Mouse (Mus musculus) testis, adult 2 months (tissue): ENCODE data around the gene Tent4b.

Source experiments
- CTCF ChIP-seq: fragments of 200-500 bp; IDR thresholded peaks from 2 replicates; pipeline ENCODE4 v1.5.1; 2012; ENCODE audit warnings: low read depth, mild to moderate bottlenecking, inconsistent platforms, low read length, moderate library complexity; ENCODE audit not compliant: control insufficient read depth, insufficient read depth, insufficient replicate concordance
- POLR2A ChIP-seq: fragments of 200-500 bp; IDR thresholded peaks from 2 replicates; pipeline ENCODE4 v1.6.1; 2012; ENCODE audit warnings: low read depth, mild to moderate bottlenecking, inconsistent platforms, low read length, moderate library complexity; ENCODE audit not compliant: control insufficient read depth

DNA sequence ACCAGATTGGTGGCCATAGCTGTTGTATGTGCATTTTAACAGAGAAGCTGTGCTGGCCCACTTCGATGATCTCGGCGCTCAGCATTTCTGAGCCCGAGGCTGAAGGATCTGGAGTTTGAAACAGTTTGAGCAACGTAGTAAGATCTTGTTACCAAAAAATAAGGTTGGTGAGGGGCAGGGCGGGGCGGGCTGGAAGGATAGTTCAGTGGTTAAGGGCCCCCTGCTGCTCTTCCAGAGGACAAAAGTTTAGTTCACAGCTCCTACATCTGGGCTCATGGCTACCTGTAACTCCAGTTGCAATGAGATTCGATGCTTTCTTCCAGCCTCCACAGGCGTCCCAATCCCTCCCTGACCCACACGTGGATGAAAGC lies 99.7 kb downstream of the Tent4b start:
- TF ChIP-seq POLR2A (no peak), CTCF (no peak)
